Mouse (Mus musculus): ENCODE measurements around the gene Dnajc21. TPM values are rescaled to one million over a fixed set of nuclear protein-coding genes. Genes with fewer than 3 reads are reported as not detected.
"Not testable (repeated sequence)": the region's sequence is repeated elsewhere in the genome, so short reads cannot be mapped to it uniquely, and the experiment has no call there.

The Dnajc21 gene
- total and polyA plus RNA-seq, 3 experiments: 2.2 to 41.2 (median 34.5) TPM

GRCm38 (mm10) chr15:10499593-10499992 is 29.3 kb upstream of the Dnajc21 start:
- no peak for DNase-seq
- Histone ChIP-seq H3K9ac (ENCODE audit: low read depth, low read length) (no peak overlapping the region), H3K79me2 (replicated peaks; ENCODE audit: control insufficient read depth, insufficient read depth, low read length) (no peaks in the 10 kb centered on the region), H3K4me3 (no peak overlapping the region), H3K4me1 (ENCODE audit: control insufficient read depth, insufficient read depth, low read length) (no peaks in the 10 kb centered on the region), H3K27ac (no peak overlapping the region), H3K27me3 (ENCODE audit: control insufficient read depth, insufficient read depth, low read length) (no peaks in the 10 kb centered on the region), H3K36me3 (ENCODE audit: control insufficient read depth, insufficient read depth, low read length) (no peaks in the 10 kb centered on the region)
- intact Hi-C loops (cut with DNase I): no loop called here
- WGBS: 64% methylated on average over 5 of the region's 5 CpGs
- no peak for TF ChIP-seq EP300 (IDR thresholded peaks at IDR 0.05; ENCODE audit: insufficient read depth, low read depth, low read length)
- no peak for TF ChIP-seq POLR2A (IDR thresholded peaks at IDR 0.05; ENCODE audit: insufficient read depth, low read depth, low read length)
- no peak for TF ChIP-seq CTCF (IDR thresholded peaks at IDR 0.05)

DNA sequence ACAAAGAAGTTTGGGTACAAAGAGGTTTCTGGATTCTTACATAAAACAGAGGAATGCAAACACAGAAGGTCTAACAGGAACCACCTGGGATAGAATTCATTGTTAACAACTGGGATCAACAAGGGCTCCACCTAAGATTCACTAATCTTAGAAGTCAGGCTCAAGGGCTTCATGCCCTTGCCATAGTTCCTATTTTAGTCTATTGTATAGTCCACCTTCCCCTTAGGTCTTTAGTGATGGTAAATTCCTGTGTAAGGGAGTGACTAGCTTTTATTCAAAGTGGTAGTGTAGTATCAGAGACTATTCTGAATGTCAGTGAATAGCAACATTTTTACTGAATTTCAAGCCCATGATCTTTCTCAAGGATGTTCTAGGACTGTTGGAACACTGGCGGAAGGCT is 26.4 kb upstream of the Dnajc21 start:
- H3K4me3 ChIP-seq; DNase-seq; H3K27ac ChIP-seq; H3K36me3 ChIP-seq (ENCODE audit: control insufficient read depth, insufficient read depth, low read length); H3K27me3 ChIP-seq (ENCODE audit: control insufficient read depth, insufficient read depth, low read length); intact Hi-C loops (cut with DNase I); H3K4me1 ChIP-seq (ENCODE audit: control insufficient read depth, insufficient read depth, low read length); H3K79me2 ChIP-seq (replicated peaks; ENCODE audit: control insufficient read depth, insufficient read depth, low read length); H3K9ac ChIP-seq (ENCODE audit: low read depth, low read length): not testable (repeated sequence)
- WGBS: 100% methylated on average over 1 of the region's 1 CpGs

- Histone ChIP-seq H3K9ac (ENCODE audit: low read depth, low read length) (no peak overlapping the region), H3K27ac (no peak overlapping the region), H3K27me3 (ENCODE audit: control insufficient read depth, insufficient read depth, low read length) (no peaks in the 10 kb centered on the region), H3K4me3 (no peak overlapping the region), H3K4me1 (ENCODE audit: control insufficient read depth, insufficient read depth, low read length) (no peaks in the 10 kb centered on the region), H3K36me3 (ENCODE audit: control insufficient read depth, insufficient read depth, low read length) (no peaks in the 10 kb centered on the region), H3K79me2 (replicated peaks; ENCODE audit: control insufficient read depth, insufficient read depth, low read length) (no peaks in the 10 kb centered on the region)
- intact Hi-C loops (cut with DNase I): no loop called here
- WGBS: 93% methylated on average over 11 of the region's 11 CpGs
- TF ChIP-seq EP300 (IDR thresholded peaks at IDR 0.05; ENCODE audit: insufficient read depth, low read depth, low read length): no peak
- no peak for TF ChIP-seq POLR2A (IDR thresholded peaks at IDR 0.05; ENCODE audit: insufficient read depth, low read depth, low read length)
- no peak for TF ChIP-seq CTCF (IDR thresholded peaks at IDR 0.05)
- DNase-seq: no peak
Observed at GRCm38 (mm10) chr15:10495944-10496343, 25.6 kb upstream of the Dnajc21 start.

DNA sequence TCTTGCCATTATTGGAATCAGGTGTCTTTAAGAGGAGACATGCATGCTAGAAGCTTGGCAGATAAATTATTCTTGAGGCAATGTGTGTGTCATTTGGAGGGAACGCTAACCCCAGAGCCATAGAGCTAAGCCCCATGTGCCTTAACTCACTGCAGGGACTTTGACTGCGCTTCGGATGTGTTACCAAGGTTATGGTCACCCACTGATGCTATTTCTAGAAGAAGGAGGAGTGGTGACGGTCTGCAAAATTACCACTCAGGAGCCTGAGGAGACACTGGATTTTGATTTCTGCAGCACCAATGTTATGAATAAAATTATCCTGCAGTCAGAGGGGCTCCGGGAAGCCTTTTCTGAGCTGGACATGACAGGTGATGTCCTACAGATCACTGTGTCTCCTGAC is 19.8 kb upstream of the Dnajc21 start:
- DNase-seq: no peak
- peaks cover 1% of the 10 kb centered on the region; the same call in 1 of the 2 replicates for H3K4me1 ChIP-seq (ENCODE audit: control insufficient read depth, insufficient read depth, low read length)
- TF ChIP-seq EP300 (IDR thresholded peaks at IDR 0.05; ENCODE audit: insufficient read depth, low read depth, low read length) (no peak), CTCF (IDR thresholded peaks at IDR 0.05) (no peak), POLR2A (IDR thresholded peaks at IDR 0.05; ENCODE audit: insufficient read depth, low read depth, low read length) (no peak)
- H3K4me3 ChIP-seq: no peak overlapping the region
- 90% methylated on average over 5 of the region's 5 CpGs for WGBS
- no peaks in the 10 kb centered on the region; the same call in 1 of the 2 replicates for H3K36me3 ChIP-seq (ENCODE audit: control insufficient read depth, insufficient read depth, low read length)
- no peak overlapping the region for H3K27ac ChIP-seq
- no peaks in the 10 kb centered on the region for H3K79me2 ChIP-seq (replicated peaks; ENCODE audit: control insufficient read depth, insufficient read depth, low read length)
- intact Hi-C loops (cut with DNase I): no loop called here
- H3K9ac ChIP-seq (ENCODE audit: low read depth, low read length): no peak overlapping the region
- no peaks in the 10 kb centered on the region for H3K27me3 ChIP-seq (ENCODE audit: control insufficient read depth, insufficient read depth, low read length)

DNA sequence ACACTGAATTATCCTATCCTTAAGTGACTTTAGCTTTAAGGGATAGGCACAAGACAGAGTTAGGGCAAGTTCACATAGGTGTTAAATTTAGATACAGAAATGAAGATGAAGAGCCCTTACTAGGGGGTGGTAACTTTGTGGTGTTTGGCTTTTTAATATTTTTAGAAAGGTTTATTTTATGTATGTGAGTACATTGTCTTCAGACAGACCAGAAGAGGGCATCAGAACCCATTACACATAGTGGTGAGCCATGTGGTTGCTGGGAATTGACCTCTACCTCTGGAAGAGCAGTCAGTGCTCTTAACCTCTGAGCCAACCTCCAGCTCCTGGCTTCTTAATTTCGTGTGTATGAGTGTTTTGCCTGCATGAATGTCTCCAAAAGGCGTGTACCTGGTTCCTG is 16.9 kb upstream of the Dnajc21 start:
- peaks cover 1% of the 10 kb centered on the region; the same call in 1 of the 2 replicates for H3K4me1 ChIP-seq (ENCODE audit: control insufficient read depth, insufficient read depth, low read length)
- H3K27me3 ChIP-seq (ENCODE audit: control insufficient read depth, insufficient read depth, low read length): no peaks in the 10 kb centered on the region
- no peak overlapping the region for H3K4me3 ChIP-seq
- 58% methylated on average over 2 of the region's 2 CpGs for WGBS
- DNase-seq: no peak
- TF ChIP-seq EP300 (IDR thresholded peaks at IDR 0.05; ENCODE audit: insufficient read depth, low read depth, low read length): no peak
- peak; percentile 22 for TF ChIP-seq CTCF (IDR thresholded peaks at IDR 0.05)
- H3K9ac ChIP-seq (ENCODE audit: low read depth, low read length): no peak overlapping the region
- H3K79me2 ChIP-seq (replicated peaks; ENCODE audit: control insufficient read depth, insufficient read depth, low read length): no peaks in the 10 kb centered on the region
- peaks cover 9% of the 10 kb centered on the region for H3K36me3 ChIP-seq (ENCODE audit: control insufficient read depth, insufficient read depth, low read length)
- intact Hi-C loops (cut with DNase I): loop anchor here (5.0 to 10.0 kb wide), 2 partner anchors 495 to 908 kb away; partner anchors contain the start of genes Amacr and Tars
- H3K27ac ChIP-seq: no peak overlapping the region

DNA sequence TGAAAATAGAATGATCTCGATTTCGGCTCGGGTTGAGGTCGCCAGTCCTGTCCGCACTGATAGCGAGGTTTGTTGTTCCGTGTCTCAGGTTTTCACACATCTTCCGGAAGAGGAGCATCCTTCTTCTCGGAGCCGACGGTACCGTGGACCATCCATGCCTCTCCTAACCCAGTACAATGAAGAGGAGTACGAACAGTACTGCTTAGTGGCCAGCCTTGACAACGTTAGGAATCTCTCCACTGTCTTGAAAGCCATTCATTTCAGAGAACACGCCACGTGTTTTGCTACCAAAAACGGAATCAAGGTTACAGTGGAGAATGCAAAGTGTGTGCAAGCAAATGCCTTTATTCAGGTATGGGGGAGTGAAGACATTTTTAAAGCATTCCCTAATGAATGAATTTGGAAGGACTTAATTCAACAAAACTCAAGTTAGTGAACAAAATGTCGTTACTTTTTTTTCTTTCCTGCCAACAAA is 16.1 kb upstream of the Dnajc21 start:
- WGBS: under 1% methylated on average over 18 of the region's 18 CpGs
- intact Hi-C loops (cut with DNase I): loop anchor here (5.0 to 10.0 kb wide), 2 partner anchors 496 to 908 kb away; partner anchors contain the start of genes Amacr and Tars
- TF ChIP-seq POLR2A (IDR thresholded peaks at IDR 0.05; ENCODE audit: insufficient read depth, low read depth, low read length) (no peak), CTCF (IDR thresholded peaks at IDR 0.05) (no peak), EP300 (IDR thresholded peaks at IDR 0.05; ENCODE audit: insufficient read depth, low read depth, low read length) (no peak)
- H3K36me3 ChIP-seq (ENCODE audit: control insufficient read depth, insufficient read depth, low read length): peaks cover 9% of the 10 kb centered on the region
- H3K79me2 ChIP-seq (replicated peaks; ENCODE audit: control insufficient read depth, insufficient read depth, low read length): no peaks in the 10 kb centered on the region
- peak overlapping the region; percentile 78 for H3K27ac ChIP-seq
- peak overlapping the region; percentile 97 for H3K4me3 ChIP-seq
- no peak for DNase-seq
- H3K4me1 ChIP-seq (ENCODE audit: control insufficient read depth, insufficient read depth, low read length): peaks cover 1% of the 10 kb centered on the region; the same call in 1 of the 2 replicates
- no peaks in the 10 kb centered on the region for H3K27me3 ChIP-seq (ENCODE audit: control insufficient read depth, insufficient read depth, low read length)
- H3K9ac ChIP-seq (ENCODE audit: low read depth, low read length): peak overlapping the region; percentile 74

All from heart, adult 2 months (tissue).